Mouse (Mus musculus): Measurements from ENCODE around the gene Slc3a1.

DNA sequence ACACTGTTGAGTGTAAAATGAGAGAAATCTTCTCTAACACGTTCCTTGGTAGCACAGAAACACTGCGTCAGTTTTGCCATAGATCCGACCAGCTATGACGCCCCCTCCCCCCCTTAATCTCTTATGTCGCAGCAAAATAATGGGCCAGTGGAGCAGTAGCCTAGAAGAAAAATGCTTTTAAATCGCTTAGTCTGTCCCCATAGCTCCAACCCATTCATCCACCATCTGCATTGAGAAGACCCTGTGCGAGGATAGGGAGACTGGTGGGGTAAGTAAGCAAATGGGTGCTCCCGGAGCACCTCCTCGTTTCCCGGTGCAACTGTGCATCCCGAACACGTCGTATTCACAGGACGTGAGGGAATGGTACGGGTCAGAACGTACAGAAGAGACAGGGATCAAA is 61.4 kb downstream of the Slc3a1 start:
- no peak for TF ChIP-seq POLR2A (IDR thresholded peaks at IDR 0.05; ENCODE audit: insufficient read depth, low read length)
- TF ChIP-seq CTCF (IDR thresholded peaks at IDR 0.05; ENCODE audit: low read depth, low read length) = no peak

All from ES-Bruce4 (cell line).